Mouse (Mus musculus): ENCODE measurements around the gene Dner.

Gene Dner

DNA sequence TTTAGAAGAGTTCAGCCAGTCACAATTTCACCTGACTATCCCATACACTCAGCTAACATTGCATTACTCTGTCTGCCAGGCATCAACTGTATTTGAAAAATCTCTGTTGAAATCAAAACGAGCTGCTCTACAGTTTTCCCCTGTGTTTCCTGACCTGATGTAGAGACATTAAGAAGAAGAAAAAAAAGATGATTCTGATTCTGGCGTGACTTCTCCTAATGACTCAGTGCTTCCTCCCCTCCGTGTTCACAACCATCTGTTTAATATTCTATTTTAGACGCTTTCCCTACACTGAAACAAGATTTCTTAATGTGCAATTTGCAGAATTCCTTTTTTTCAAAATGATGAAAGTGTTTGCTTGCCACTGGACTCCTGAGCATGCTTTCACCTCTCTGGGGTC, 374.7 kb downstream of the Dner start:
- no peak for DNase-seq (ENCODE audit: low read depth)

Measured in induced T-regulatory cell, adult 2 months (primary cell).